Mouse (Mus musculus) liver, postnatal 0 days (tissue): Measurements from ENCODE around the gene Gm4981. TPM values are rescaled to one million over a fixed set of nuclear protein-coding genes. Genes with fewer than 3 reads are reported as not detected.
"Not testable (repeated sequence)": the region's sequence is repeated elsewhere in the genome, so short reads cannot be mapped to it uniquely, and the experiment has no call there.

Experiments
- ATAC-seq: fragments of 200-750 bp; cut with Nextera tagmentation; 2 replicates; pipeline ENCODE4 v1.8.0; 2017; ENCODE audit warnings: mild to moderate bottlenecking, moderate library complexity
- DNase-seq: peaks from one replicate; pipeline ENCODE4 v3.0.0-alpha.2; 2016
- H3K27ac ChIP-seq: fragments of 300-500 bp; sonication (generic); 2 replicates; pipeline ENCODE4 v1.5.1; 2014; ENCODE audit warnings: antibody characterized with exemption, moderate library complexity, mild to moderate bottlenecking, low read depth
- H3K27me3 ChIP-seq: fragments of 300-500 bp; sonication (generic); 2 replicates; pipeline ENCODE4 v1.6.1; 2014; ENCODE audit warnings: low read length, control low read depth, mixed read lengths; ENCODE audit not compliant: insufficient read depth
- H3K36me3 ChIP-seq: fragments of 300-500 bp; sonication (generic); replicated peaks from 2 replicates; pipeline ENCODE4 v1.6.1; 2014; ENCODE audit warnings: mild to moderate bottlenecking, control low read depth, low read length, moderate library complexity, mixed read lengths; ENCODE audit not compliant: insufficient read depth
- H3K4me1 ChIP-seq: fragments of 300-500 bp; sonication (generic); 2 replicates; pipeline ENCODE4 v1.6.1; 2014; ENCODE audit warnings: antibody characterized with exemption, mild to moderate bottlenecking, control low read depth; ENCODE audit not compliant: insufficient read depth
- H3K4me2 ChIP-seq: fragments of 300-500 bp; sonication (generic); 2 replicates; pipeline ENCODE4 v1.6.1; 2014; ENCODE audit warnings: low read depth, mild to moderate bottlenecking, low read length, moderate library complexity, mixed read lengths
- H3K4me3 ChIP-seq: fragments of 300-500 bp; sonication (generic); 2 replicates; pipeline ENCODE4 v1.5.1; 2014; ENCODE audit warnings: low read depth, low read length
- H3K9ac ChIP-seq: fragments of 300-500 bp; sonication (generic); replicated peaks from 2 replicates; pipeline ENCODE4 v1.6.1; 2014; ENCODE audit warnings: mild to moderate bottlenecking, moderate library complexity
- H3K9me3 ChIP-seq: fragments of 300-500 bp; sonication (generic); 2 replicates; pipeline ENCODE4 v1.6.1; 2016; ENCODE audit warnings: mild to moderate bottlenecking, control low read depth, low read length, mixed read lengths
- CTCF ChIP-seq: sonication (generic); IDR thresholded peaks from 2 replicates; pipeline ENCODE4 v1.5.1; 2016; ENCODE audit warnings: antibody characterized with exemption, low read depth
- EP300 ChIP-seq: IDR thresholded peaks from 2 replicates; pipeline ENCODE4 v1.6.1; 2016; ENCODE audit warnings: antibody characterized with exemption, low read depth, mild to moderate bottlenecking
- WGBS: fragments of 180-500 bp; shearing (Covaris S2); extraction: QIAGEN DNeasy Blood & Tissue Kit; methylation state at CpG from one replicate; pipeline ENCODE4 v1.1.7; 2014; ENCODE audit not compliant: insufficient replicate concordance; 5-methylcytosine and 5-hydroxymethylcytosine counted together
- polyA plus RNA-seq: library from polyadenylated mRNA; unstranded; fragments of >200 nt; fragmentation: Nextera tagmentation; extraction: Ambion mirVana; gene quantifications from 2 replicates; pipeline ENCODE4 v1.2.1, GENCODE M21; 2015

Gm4981 gene
- polyA plus RNA-seq, 1 experiment from 2014 or later = not detected

DNA sequence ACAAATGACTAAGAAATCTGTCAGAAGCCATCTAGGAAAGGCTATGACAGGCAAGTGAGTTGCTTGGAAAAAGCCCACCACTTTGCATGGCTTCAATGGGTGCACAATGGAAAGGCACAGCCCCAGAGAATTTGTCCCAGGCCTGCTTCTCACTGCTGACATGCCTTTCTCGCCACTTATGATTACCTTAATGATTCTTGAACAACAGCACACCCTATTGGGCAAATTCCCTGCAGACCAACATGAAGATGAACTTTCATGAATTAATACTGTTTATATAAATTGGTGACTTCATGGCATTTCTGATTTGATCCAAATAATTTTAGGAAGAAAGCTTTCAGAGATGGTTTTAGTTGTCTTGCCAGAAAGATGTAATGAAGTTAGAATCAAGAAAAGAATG is 13.0 kb upstream of the Gm4981 start:
- peak; percentile 22; the same call in 1 of the 2 replicates for TF ChIP-seq CTCF
- no peak for TF ChIP-seq EP300
- Histone ChIP-seq H3K27ac (no peak overlapping the region), H3K9me3 (no peaks in the 10 kb centered on the region), H3K4me1 (peaks cover 4% of the 10 kb centered on the region), H3K4me2 (no peak overlapping the region), H3K27me3 (no peaks in the 10 kb centered on the region), H3K36me3 (no peaks in the 10 kb centered on the region), H3K9ac (no peak overlapping the region), H3K4me3 (no peak overlapping the region)
- no peak for DNase-seq
- WGBS = 39% methylated on average over 1 of the region's 1 CpGs
- ATAC-seq = no peak

DNA sequence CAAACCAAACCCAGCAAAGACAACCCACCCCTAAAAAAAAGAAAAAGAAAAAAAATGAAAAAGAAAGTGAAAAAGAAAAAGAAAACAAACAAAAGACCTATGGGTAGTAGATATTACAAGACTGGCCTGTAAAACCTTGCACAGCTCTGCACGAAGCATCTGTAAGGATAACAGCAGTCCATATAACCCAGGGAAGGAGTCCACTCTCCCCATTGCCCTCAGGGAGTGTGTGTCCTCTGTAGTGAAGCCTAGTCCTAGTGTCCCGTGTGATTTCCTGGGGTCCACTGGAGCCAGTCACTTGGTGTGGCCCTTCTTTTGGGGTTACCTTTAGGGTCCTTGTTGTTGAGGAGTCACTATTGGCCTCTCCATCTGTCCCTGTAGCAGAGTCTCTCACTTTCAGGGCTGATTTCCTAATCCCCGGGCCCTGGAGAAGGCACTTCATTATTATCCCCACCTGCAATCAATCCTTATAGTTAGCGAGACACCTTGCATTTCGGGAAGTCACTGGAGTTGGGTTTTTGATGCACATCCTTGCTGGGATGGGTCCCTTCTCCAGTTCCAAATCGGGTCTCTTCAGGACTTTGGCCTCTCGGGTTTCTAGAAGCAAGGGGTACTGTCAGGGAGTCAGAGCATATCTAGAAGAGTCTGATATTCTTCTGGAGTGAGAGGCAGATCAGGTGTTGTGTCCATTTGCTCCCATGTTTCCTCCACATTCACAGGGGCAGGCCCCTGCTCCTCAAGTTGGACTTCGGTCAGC is 2.7 kb upstream of the Gm4981 start:
- not testable (repeated sequence) for H3K27me3 ChIP-seq, H3K4me2 ChIP-seq, H3K27ac ChIP-seq, H3K9me3 ChIP-seq, H3K4me1 ChIP-seq, H3K9ac ChIP-seq, H3K4me3 ChIP-seq, H3K36me3 ChIP-seq
- DNase-seq (peak; percentile 55), ATAC-seq (peak; percentile 58; the same call in 1 of the 2 replicates)
- WGBS = 70% methylated on average over 7 of the region's 8 CpGs

- H3K4me2 ChIP-seq, H3K4me1 ChIP-seq, H3K9ac ChIP-seq, ATAC-seq, H3K36me3 ChIP-seq, H3K9me3 ChIP-seq, H3K4me3 ChIP-seq, H3K27me3 ChIP-seq, DNase-seq, H3K27ac ChIP-seq: not testable (repeated sequence)
- WGBS = 73% methylated on average over 4 of the region's 4 CpGs
These were observed 1.5 kb downstream of the Gm4981 start for GRCm38 (mm10) chr10:58234985-58235384.

DNA sequence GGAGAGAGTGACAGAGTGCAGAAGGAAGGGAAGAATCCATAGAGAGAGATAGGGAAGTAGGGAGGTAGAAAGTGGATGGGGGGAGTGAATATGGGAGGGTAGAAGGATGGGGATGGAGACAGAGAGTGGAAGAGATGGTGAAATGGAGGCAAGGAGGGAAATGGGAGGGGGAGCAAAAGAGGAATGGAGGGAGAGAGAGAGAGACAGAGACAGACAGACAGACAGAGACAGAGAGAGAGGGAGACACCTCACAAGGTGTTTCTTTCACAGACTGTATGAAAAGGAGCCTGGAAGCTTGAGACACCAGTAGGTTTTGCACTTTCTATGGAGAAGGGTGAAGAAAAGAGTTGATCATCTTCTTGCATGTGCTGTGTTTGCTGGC is 2.8 kb downstream of the Gm4981 start:
- not testable (repeated sequence) for H3K4me2 ChIP-seq, H3K9ac ChIP-seq, H3K9me3 ChIP-seq, H3K4me3 ChIP-seq, H3K36me3 ChIP-seq, H3K4me1 ChIP-seq, H3K27ac ChIP-seq, H3K27me3 ChIP-seq, DNase-seq, ATAC-seq

- not testable (repeated sequence) for DNase-seq, H3K4me1 ChIP-seq, H3K4me3 ChIP-seq, H3K27ac ChIP-seq, H3K4me2 ChIP-seq, H3K36me3 ChIP-seq, H3K27me3 ChIP-seq, H3K9ac ChIP-seq, H3K9me3 ChIP-seq
- WGBS = 75% methylated on average over 9 of the region's 10 CpGs
- peak; percentile 39 for ATAC-seq
These were observed 3.3 kb downstream of the Gm4981 start for GRCm38 (mm10) chr10:58233054-58233739.

DNA sequence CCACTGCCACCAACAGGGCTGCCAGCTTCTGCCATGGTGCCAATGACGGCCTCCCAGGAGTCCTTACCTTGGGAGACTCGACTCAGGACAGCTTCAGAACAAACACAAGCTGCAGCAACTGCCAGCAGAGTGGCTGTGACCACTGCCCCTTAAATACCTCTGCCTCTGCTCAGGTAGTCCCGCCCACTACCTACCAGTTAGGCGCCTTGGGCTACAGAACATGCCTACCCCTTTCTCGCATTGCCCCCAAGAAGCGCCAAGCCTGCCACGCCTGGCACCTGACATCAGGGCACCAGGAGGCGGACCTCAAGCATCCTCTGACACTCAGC is 3.9 kb downstream of the Gm4981 start, which contains the start of gene Duxf3:
Duxf3 (minus strand) TSS at position 35 of the 329 bp plus-strand sequence.
- H3K36me3 ChIP-seq, H3K4me3 ChIP-seq, H3K4me2 ChIP-seq, H3K27me3 ChIP-seq, H3K9ac ChIP-seq, H3K9me3 ChIP-seq, DNase-seq, H3K27ac ChIP-seq, H3K4me1 ChIP-seq: not testable (repeated sequence)
- ATAC-seq = peak; percentile 31
- 69% methylated on average over 6 of the region's 8 CpGs for WGBS

GRCm38 (mm10) chr10:58231779-58232640 is 4.5 kb downstream of the Gm4981 start:
- H3K9ac ChIP-seq, H3K4me1 ChIP-seq, H3K4me3 ChIP-seq, H3K27me3 ChIP-seq, H3K36me3 ChIP-seq, H3K27ac ChIP-seq, H3K4me2 ChIP-seq, H3K9me3 ChIP-seq: not testable (repeated sequence)
- 82% methylated on average over 30 of the region's 35 CpGs for WGBS
- ATAC-seq = peak; percentile 62
- peak; percentile 81 for DNase-seq

GRCm38 (mm10) chr10:58231088-58231487 is 5.4 kb downstream of the Gm4981 start:
- peak; percentile 29 for DNase-seq
- not testable (repeated sequence) for H3K27me3 ChIP-seq, H3K9me3 ChIP-seq, H3K9ac ChIP-seq, H3K4me1 ChIP-seq, H3K4me3 ChIP-seq, H3K27ac ChIP-seq, H3K36me3 ChIP-seq, H3K4me2 ChIP-seq
- peak; percentile 20; the same call in 1 of the 2 replicates for ATAC-seq
- WGBS = 78% methylated on average over 5 of the region's 7 CpGs

GRCm38 (mm10) chr10:58230021-58230420 is 6.5 kb downstream of the Gm4981 start:
- not testable (repeated sequence) for ATAC-seq, H3K27me3 ChIP-seq, DNase-seq, H3K9me3 ChIP-seq, H3K4me1 ChIP-seq, H3K36me3 ChIP-seq, H3K4me2 ChIP-seq, H3K9ac ChIP-seq, H3K27ac ChIP-seq, H3K4me3 ChIP-seq
- 43% methylated on average over 3 of the region's 3 CpGs for WGBS
